Mouse (Mus musculus) adrenal gland, postnatal 25 days (tissue): ENCODE data around the gene Aplnr. TPM values are rescaled to one million over a fixed set of nuclear protein-coding genes. Genes with fewer than 3 reads are reported as not detected.
A peak's percentile ranks its signal among the peaks of the same experiment; 100 is the strongest.

Experiments used
- DNase-seq: peaks from one replicate; pipeline ENCODE4 v3.0.0; 2021; ENCODE audit warnings: mixed read lengths
- long read RNA-seq: library from polyadenylated mRNA; stranded (forward); transcript quantifications from one replicate; pipeline ENCODE4 v2.0.0, GENCODE M21; 2021
- total RNA-seq: library from RNA; stranded (reverse); gene quantifications from 2 replicates; pipeline ENCODE4 v1.2.3, GENCODE M21; 2021

The Aplnr gene
- total RNA-seq = 45.1 and 46.7 TPM in 2 replicates
- long read RNA-seq, transcript Aplnr-201 (1 exons, 3,699 nt) = major isoform, 25 of 25 reads
- long read RNA-seq, partial matches to known transcripts = 0 of 25 reads
- long read RNA-seq, other reads (novel, unspliced or antisense) = 0 of 25 reads

- no peak for DNase-seq
Observed at GRCm38 (mm10) chr2:85136089-85136488, at the start of gene Aplnr. Gene Aplnr, plus strand, starts transcription at chr2:85136225.

GRCm38 (mm10) chr2:85088716-85089646 is 47.0 kb upstream of the Aplnr start:
- no peak for DNase-seq

- DNase-seq = no peak
Observed at GRCm38 (mm10) chr2:85091325-85091724, 44.7 kb upstream of the Aplnr start.

- DNase-seq = no peak
Observed at GRCm38 (mm10) chr2:85093376-85093775, 42.6 kb upstream of the Aplnr start.

- peak; percentile 16 for DNase-seq
Observed at GRCm38 (mm10) chr2:85095906-85096305, 40.1 kb upstream of the Aplnr start.

GRCm38 (mm10) chr2:85098014-85098413 is 38.0 kb upstream of the Aplnr start:
- DNase-seq = no peak

- peak; percentile 50 for DNase-seq
Observed at GRCm38 (mm10) chr2:85098824-85099511, 37.1 kb upstream of the Aplnr start.

- DNase-seq = no peak
Observed at GRCm38 (mm10) chr2:85103201-85103600, 32.8 kb upstream of the Aplnr start.

GRCm38 (mm10) chr2:85105426-85106013 is 30.5 kb upstream of the Aplnr start:
- DNase-seq = no peak

GRCm38 (mm10) chr2:85106068-85106790 is 29.8 kb upstream of the Aplnr start:
- DNase-seq = no peak

- DNase-seq = no peak
Observed at GRCm38 (mm10) chr2:85106941-85107340, 29.1 kb upstream of the Aplnr start.

- DNase-seq = no peak
Observed at GRCm38 (mm10) chr2:85110288-85110875, 25.6 kb upstream of the Aplnr start.

GRCm38 (mm10) chr2:85123187-85123868 is 12.7 kb upstream of the Aplnr start:
- DNase-seq = no peak

- peak; percentile 74 for DNase-seq
Observed at GRCm38 (mm10) chr2:85123869-85124535, 12.0 kb upstream of the Aplnr start.

GRCm38 (mm10) chr2:85129496-85129971 is 6.5 kb upstream of the Aplnr start:
- no peak for DNase-seq

- DNase-seq = no peak
Observed at GRCm38 (mm10) chr2:85131226-85131625, 4.8 kb upstream of the Aplnr start.

GRCm38 (mm10) chr2:85131724-85132123 is 4.3 kb upstream of the Aplnr start:
- no peak for DNase-seq

- no peak for DNase-seq
Observed at GRCm38 (mm10) chr2:85132204-85132603, 3.8 kb upstream of the Aplnr start.

GRCm38 (mm10) chr2:85135099-85135498 is 926 bp upstream of the Aplnr start:
- no peak for DNase-seq

GRCm38 (mm10) chr2:85136831-85137520 is 951 bp downstream of the Aplnr start:
- DNase-seq = no peak
